Mouse (Mus musculus): ENCODE data around the gene Vmn2r10. TPM values are rescaled to one million over a fixed set of nuclear protein-coding genes. Genes with fewer than 3 reads are reported as not detected.
"Not testable (repeated sequence)": the region's sequence is repeated elsewhere in the genome, so short reads cannot be mapped to it uniquely, and the experiment has no call there.

Vmn2r10 gene
- not detected in 2 replicates for polyA plus RNA-seq (2016; fragmentation: Nextera tagmentation; extraction: Ambion mirVana)

DNA sequence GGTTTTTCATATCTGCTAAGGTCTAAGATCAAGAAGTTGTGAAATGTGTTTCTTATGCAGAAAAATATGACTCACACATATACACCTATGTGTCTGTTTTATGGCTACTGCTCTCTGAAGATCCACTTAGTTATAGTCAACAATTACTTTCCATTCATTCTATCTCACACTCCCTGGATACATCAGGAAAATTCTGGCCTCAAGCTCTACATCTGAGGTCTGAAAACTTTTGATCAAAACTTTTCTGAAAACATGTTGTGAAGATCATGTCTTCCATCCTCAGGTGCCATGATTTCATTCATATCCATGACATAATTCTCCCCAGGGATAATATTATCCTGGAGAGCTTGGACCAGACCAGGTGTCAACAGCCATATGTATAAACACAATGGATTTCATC, at the start of gene Vmn2r10:
Vmn2r10 (minus strand) TSS at position 101 of the 400 bp plus-strand sequence.
- H3K27ac ChIP-seq; H3K27me3 ChIP-seq (replicated peaks); H3K4me1 ChIP-seq; ATAC-seq; H3K9ac ChIP-seq; H3K4me2 ChIP-seq; H3K36me3 ChIP-seq; H3K9me3 ChIP-seq (replicated peaks); H3K4me3 ChIP-seq: not testable (repeated sequence)

DNA sequence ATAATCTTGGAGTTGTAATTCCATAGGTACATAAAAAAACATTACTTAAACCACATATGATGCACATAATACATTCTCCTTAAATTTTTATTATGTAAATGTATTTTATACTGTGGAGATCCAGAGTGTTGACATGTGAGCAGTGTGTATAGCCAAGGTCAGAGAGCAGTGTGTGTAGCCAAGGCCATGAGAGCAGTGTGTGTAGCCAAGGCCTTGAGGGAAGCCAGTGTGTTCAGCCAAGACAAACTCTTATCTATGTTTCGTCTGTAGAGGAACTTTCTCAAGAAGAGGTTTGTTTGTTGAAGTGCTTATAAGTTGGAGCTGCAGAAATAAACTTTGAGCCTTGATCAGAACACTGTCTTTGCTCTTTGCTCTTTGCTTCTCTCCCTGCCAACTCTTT, 49.0 kb upstream of the Vmn2r10 start:
- Histone ChIP-seq H3K4me1 (no peaks in the 10 kb centered on the region), H3K27ac (no peak overlapping the region), H3K27me3 (replicated peaks) (no peaks in the 10 kb centered on the region), H3K4me2 (no peak overlapping the region), H3K9ac (no peak overlapping the region), H3K36me3 (no peaks in the 10 kb centered on the region), H3K4me3 (no peak overlapping the region), H3K9me3 (replicated peaks) (peaks cover 2% of the 10 kb centered on the region; the same call in 1 of the 2 replicates)
- 43% methylated on average over 1 of the region's 1 CpGs for WGBS (ENCODE audit: insufficient replicate concordance)
- no peak for ATAC-seq

DNA sequence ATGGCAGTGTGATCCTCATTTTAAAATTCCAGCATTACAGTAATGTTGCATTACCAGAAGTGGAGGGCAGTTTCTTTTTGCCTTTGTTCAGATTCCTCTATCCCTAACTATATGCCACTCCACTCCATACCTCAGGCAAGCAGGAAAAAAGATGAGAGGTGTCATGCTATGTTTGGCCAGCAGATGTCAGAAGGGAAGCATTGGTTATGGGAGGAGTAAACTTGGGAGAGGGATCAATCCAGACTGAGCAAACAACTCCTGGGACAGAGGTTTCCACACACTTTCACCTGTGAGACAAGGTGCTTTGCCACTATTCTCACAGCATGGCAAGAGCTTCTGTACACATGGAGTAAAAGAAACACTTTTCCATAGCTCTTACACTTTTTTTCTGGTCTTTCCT, 26.3 kb upstream of the Vmn2r10 start:
- 0 out of 2 replicates have a peak, but pooled peaks cover 4% of the 10 kb centered on the region for H3K9me3 ChIP-seq (replicated peaks)
- H3K27ac ChIP-seq = no peak overlapping the region
- no peak for ATAC-seq
- no peak overlapping the region for H3K9ac ChIP-seq
- H3K4me1 ChIP-seq = no peaks in the 10 kb centered on the region
- H3K4me3 ChIP-seq = no peak overlapping the region
- H3K27me3 ChIP-seq (replicated peaks) = no peaks in the 10 kb centered on the region
- H3K4me2 ChIP-seq = no peak overlapping the region
- H3K36me3 ChIP-seq = no peaks in the 10 kb centered on the region

DNA sequence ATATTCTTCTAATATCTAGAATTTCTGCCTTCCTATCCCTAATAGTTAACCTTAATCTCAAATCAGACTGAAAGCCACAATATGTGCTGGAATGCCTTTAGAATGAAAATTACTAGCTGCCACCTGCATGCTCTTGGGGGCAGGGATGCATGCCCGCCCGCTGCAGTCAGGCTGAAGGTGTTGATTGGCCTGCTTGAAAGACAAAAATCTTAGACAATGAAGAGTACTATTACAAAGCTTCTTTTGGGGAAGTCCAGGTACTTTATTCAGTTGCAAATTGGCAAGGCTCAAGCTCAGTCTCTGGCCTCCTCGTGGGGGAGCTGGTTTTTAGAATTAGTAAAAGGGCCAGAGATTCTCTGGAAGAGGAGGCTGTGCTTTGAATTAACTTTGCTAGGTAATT, 17.4 kb downstream of the Vmn2r10 start:
- Histone ChIP-seq H3K9ac (no peak overlapping the region), H3K27ac (no peak overlapping the region), H3K9me3 (replicated peaks) (peaks cover 18% of the 10 kb centered on the region), H3K36me3 (no peaks in the 10 kb centered on the region), H3K4me2 (no peak overlapping the region), H3K4me1 (no peaks in the 10 kb centered on the region), H3K27me3 (replicated peaks) (no peaks in the 10 kb centered on the region), H3K4me3 (no peak overlapping the region)
- 66% methylated on average over 3 of the region's 3 CpGs for WGBS (ENCODE audit: insufficient replicate concordance)
- ATAC-seq = no peak

Other genes starting within 250 kb of the Vmn2r10 start
- 4.0 and 4.2 TPM in 2 replicates for gene Rnf212, start 231.5 kb downstream of the Vmn2r10 start, polyA plus RNA-seq (2016; fragmentation: Nextera tagmentation; extraction: Ambion mirVana)
- gene Tmed11, start 211.2 kb downstream of the Vmn2r10 start, polyA plus RNA-seq (2016; fragmentation: Nextera tagmentation; extraction: Ambion mirVana) = not detected in 2 replicates
- not detected in 2 replicates for gene Vmn2r8, start 197.7 kb downstream of the Vmn2r10 start, polyA plus RNA-seq (2016; fragmentation: Nextera tagmentation; extraction: Ambion mirVana)
- not detected in 2 replicates for gene Vmn2r9, start 153.9 kb downstream of the Vmn2r10 start, polyA plus RNA-seq (2016; fragmentation: Nextera tagmentation; extraction: Ambion mirVana)
- gene Vmn2r11, start 53.0 kb upstream of the Vmn2r10 start, polyA plus RNA-seq (2016; fragmentation: Nextera tagmentation; extraction: Ambion mirVana) = not detected in 2 replicates
- not detected in 2 replicates for gene Vmn2r12, start 91.4 kb upstream of the Vmn2r10 start, polyA plus RNA-seq (2016; fragmentation: Nextera tagmentation; extraction: Ambion mirVana)
- gene Vmn2r13, start 185.7 kb upstream of the Vmn2r10 start, polyA plus RNA-seq (2016; fragmentation: Nextera tagmentation; extraction: Ambion mirVana) = not detected in 2 replicates
- not detected in 2 replicates for gene Vmn2r14, start 218.2 kb upstream of the Vmn2r10 start, polyA plus RNA-seq (2016; fragmentation: Nextera tagmentation; extraction: Ambion mirVana)

Measured in liver, embryonic 12.5 days (tissue).